Mouse (Mus musculus) brain, embryonic 18.5 days (tissue): ENCODE results near the gene Tctn3.

ENCODE experiments used
- DNase-seq: peaks from one replicate; pipeline ENCODE4 v3.0.0-alpha.2; 2012; ENCODE audit warnings: low read depth, low spot score

Tctn3 gene

DNA sequence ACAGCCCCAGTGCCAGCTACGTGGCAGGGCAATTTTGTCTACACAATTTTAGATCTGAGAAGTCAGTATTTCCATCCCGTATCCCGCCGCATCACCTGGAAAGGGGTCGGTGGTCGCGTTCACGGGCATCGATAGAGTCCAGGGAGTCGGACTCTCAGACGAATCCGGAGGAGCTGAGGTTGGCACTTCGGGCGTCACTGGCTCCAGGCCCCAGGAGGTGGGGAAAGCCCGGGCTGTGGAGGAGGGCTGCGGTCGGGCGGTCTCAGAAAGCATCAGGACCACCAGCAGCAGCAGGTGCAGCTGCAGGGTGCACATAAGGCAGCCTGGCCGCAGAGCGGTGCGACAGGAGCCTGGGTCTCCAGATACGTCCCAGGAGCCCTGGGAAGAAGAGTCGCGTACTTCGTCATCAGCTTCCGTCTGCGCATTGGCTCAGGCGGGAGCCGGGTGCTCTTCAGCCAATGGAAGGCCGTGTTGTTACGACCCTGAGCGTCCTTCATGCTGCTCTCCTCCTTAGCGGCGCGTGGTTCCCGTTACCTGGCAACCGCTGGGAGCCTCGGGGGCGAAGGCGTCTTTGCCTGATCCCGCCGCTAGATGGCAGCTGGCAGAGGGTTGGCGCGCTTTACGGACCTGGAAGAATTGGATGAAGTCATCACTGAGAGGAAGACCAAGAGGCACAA is at the start of gene Tctn3, which contains the start of gene Entpd1:
Gene Tctn3, minus strand, starts transcription at position 404 of the 677 bp plus-strand sequence.
Gene Entpd1, plus strand, starts transcription at position 537 of the 677 bp plus-strand sequence.
- peak; percentile 95 for DNase-seq

DNA sequence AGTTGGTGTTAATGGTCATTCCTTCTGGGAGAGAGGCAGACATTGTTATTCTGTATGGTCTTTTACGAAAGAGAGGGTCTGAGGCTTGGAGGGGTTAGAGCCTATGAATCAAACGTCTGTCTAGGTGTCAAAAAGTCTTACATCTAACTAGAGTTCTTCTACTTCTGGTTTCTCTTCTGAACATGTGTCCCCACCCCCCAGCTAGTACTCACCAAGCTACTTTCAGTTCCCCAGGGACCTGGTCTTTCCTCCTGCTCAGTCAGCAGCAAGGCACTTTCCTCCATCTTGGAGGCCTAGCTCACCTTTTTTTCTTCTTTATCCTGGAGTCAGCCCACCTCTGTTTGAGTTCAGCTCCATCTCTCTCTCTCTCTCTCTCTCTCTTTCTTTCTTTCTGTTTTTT is 49.1 kb upstream of the Tctn3 start:
- no peak for DNase-seq

DNA sequence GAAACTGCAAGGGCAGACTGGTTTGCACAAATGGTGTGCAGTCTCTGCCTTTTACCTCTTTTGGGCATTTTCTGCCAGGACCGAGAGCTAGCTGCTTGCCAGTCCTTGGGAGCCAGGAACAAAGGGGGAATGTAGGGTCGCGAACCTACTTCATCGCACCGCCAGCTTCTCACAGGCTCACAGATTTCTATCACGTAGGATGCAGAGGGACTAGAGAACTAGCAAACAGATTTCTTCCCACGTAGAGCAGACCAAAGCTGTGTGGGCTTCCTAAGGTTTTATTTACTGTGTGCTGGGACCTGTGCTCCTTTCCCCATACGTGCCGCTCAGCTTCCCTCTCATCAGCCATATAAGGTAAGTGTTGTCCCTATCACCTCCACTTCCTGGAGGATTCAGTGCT is 48.5 kb upstream of the Tctn3 start:
- DNase-seq: no peak

DNA sequence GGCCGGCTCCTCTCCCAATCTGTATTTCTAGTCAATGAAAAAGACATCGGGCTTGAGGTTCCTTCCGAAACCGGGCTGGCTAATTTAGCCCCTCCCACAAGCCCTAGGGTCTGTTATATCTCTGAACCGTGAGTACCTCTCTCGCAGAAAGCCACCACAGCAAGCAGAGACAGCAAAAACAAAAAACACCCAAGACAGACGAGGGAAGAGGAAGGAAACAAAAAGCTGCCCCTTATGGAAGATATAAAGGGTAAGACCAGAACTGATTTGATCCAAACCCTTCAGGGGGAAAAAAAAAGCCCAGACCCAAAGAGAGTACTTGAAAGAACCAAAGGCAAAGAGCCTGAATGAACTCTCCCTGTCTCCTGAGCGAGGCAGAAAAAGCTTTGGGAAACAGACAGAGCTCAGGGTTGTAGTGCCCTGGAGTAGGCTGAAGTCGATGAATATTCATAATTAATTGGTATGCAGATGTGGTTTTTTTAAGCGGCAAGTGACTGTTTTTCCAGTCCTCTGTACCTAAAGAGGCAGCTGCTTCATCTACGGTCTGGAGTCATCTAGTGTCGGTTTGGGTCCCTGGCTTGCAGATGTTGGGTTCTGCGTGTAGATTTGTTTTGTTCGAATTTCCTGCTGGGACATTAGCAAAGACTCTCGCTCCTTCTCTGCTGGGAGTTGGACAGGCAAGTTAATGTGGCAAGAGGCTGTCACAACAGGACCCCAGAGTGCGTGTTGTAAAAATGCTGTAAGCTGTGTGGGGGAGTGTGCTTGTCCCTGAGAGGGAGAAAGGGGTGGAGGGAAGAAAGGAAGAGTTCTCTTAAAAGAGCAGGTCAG is 47.8 kb upstream of the Tctn3 start:
- DNase-seq: peak; percentile 16

DNA sequence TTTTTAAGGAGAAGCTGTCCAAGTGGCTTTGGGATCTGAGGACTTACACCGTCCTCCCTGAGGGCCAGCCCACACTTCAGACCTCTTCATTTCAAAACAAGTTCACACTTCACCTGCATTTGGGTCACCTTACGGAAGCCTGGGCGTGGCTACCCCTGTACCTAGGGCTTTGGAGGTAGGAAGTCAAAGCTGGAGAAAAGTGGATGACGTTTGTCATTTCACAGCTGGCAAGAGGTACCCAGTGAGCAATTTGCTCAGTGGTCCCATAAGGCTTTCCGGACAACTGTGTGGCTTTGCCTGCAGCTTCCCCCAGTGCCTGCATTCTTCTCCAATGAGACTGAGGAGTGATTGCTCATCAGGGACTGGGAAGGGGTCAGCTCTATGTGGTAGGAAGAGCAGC is 46.9 kb upstream of the Tctn3 start:
- no peak for DNase-seq

DNA sequence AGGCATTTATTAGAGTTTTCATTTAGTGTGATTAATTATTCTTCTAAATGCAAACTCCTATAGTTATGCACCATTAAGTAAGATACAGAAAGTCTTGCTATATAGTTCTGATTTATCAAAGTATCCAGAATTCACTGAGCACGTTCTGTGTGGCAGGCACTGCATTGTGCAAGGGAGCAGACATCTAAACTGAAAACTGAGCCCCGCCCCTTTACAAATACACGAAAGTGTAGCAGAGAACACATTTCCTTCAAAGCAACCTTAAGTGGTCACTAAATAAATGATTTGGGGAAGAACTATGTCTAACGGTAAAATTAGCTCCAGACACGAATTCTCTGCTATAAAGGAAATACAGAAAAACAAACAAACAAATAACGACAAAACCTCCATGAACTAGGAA is 46.2 kb upstream of the Tctn3 start:
- DNase-seq: no peak

DNA sequence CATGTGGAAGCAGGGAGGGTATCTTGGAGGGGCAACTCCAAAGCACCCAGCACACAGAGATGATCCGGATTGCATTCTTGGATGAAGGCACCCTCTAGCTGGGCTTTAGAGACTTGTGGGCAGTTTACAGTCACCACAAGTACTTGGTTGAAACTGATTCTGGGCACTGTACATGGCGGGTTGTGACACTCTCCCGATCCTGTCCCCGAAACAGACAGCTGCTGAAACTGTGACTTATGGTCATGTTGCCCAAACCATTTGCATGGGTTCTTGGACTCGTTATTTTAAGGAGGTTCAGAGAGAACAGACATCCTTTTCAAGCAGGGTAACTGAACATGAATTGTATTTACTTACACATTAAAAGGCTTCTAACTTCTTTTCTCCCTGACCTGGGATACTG is 44.2 kb upstream of the Tctn3 start:
- no peak for DNase-seq

DNA sequence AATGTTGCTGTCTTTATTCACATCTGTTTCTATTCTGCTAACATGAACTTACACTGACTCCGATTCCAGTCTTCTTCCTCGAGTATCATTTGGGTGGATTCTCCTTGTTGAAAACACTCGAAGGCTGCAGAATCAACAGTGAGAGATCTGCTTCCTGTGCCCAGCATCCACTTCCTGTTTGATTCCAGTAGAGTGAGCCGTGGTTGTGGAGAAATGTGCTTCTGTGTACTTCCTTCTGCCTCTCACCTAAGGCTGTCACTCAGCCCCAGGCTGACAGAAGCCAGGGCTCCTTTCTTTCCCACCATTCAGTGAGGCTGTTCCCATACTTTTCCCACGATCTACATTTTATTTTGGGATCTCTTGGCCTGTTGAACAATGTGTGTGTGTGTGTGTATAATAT is 38.1 kb upstream of the Tctn3 start:
- no peak for DNase-seq

DNA sequence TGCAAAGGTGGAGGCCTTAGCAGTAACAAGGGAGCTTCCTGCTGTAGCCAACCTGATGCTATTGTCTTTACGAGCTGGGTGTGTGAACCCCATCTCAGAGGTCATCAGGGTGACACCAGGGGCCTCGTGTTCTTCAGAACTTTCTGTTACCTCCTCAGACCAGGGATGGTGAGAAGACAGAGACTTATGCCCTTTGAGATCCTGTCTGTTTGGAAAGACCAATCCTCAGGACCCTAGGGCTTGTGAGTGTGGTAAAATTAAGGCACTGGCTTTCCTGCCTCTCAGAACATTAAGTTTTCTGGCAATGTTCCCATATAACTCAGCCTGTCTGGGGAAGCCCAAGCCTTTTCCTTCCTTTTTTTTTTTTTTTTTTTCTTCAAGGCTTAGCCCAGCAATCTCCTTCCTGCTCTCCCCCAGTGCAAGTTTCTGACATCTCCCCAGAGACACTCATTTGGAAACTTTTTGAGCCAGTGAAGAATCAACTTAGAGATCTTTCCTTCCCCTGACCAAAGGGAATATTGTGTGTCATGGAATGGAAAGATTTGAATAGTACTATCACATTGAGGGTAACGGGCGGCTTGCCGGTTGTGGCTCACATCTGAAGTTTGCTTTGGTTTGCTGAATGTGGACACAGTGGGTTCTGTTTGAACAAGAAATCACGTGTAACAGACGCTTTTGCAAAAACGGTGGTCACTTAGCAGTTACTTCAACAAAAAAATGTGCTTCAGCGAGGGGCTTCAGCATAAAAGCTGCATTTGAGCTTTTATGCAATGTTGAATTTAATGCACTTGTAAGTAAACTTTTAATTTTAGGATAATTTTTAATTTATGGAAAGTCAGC is 35.5 kb upstream of the Tctn3 start:
- no peak for DNase-seq

DNA sequence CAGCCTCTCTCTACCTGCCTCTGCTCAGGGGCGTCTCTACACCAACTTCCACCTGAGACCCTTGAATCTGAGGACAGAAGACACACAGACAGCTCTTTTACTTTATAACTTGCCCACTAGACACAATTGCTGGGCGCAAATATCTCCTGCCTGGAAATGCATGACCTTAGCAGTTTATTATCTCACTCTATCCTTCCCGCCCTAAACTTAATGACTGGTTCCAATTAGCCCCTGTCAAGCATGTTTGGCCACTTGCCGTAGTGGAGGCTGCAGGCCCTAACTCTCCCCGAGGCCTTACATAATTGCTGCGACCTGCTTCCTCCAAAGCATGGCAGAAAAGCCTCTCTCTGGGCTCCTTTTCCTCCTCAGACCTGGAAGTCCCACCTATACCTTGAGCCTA is 34.3 kb upstream of the Tctn3 start:
- DNase-seq: no peak

DNA sequence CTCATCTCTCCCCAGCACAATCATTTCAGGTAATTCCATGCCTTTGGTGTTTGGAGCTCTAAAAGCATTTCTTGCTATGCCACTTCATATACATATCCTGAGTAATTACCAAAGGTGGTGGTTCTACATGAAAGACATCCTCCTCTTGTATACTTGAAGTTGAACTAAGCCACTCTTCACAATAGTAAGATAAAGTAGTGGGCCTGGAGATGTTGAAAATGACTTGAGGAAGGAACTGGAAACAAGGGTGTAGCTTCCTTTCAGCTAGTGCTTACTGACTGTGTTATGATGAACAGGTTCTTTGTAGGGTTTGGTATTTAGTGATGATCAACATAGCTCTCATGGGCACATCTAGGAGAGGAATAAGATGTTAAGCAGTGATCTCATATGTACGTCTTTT is 31.8 kb upstream of the Tctn3 start:
- DNase-seq: no peak

DNA sequence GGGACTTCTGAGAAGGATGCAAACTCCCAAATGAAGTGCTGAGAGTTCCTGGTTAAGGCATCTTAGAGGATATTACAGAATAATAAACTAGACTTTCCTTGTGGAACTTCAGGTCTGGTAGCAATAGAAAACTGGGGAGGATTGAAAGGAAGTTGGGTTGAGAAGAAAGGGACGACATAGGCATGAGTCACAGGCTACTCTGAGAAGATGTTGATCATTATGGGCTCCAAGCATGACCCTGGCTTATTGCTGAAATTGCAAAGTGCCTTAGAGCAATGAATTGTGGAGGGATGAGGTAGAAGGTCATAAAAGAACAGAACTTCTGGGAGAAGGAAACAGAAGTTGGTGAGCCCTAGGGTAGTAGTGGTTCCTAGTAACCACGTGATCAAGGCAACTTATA is 28.8 kb upstream of the Tctn3 start:
- DNase-seq: no peak

DNA sequence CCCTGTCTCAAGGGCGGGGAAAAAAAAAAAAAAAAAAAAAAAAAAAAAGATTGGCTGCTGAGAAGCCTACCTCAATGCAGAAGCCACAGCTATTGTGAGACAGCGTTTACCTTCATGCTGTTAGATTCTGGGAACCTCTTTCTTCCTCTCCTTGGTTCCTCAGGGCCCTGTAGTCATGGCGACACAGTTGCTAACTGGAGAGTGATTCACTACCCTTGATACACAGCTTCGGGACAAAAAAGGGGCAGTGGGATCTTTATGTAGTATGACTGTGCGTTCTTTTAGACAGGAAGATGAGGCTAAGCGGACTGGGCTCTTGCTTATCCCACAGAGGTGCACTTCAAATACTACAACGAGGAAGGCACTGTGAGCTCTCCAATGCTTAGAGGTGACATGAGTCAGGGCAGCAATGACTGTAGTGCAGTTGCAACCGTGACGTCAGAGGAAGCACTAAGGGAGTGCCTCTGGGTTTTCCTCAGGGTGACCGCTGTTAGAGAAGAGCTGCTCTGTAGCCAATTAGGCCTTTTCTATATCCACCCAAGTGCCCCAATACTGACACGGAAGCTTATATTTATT is 27.8 kb upstream of the Tctn3 start:
- DNase-seq: no peak

DNA sequence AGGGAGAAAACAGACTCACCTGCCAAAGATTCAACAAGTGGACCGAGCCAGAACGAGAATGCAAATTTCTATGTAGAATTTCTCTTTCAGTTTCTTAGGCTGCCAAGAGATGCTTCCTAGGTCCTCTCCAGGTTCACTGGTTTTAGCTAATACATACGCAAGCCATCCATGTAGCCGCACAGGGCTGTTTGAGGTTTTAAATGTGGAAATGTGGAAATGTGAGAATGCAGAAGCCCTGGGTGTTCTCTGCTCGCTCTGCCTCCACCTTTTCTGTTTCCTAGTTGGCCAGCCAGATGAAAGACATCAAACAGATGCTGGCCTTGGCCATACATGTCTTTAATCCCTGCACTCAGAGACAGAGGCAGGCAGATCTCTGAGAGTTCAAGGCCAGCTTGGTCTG is 26.5 kb upstream of the Tctn3 start:
- DNase-seq: no peak

DNA sequence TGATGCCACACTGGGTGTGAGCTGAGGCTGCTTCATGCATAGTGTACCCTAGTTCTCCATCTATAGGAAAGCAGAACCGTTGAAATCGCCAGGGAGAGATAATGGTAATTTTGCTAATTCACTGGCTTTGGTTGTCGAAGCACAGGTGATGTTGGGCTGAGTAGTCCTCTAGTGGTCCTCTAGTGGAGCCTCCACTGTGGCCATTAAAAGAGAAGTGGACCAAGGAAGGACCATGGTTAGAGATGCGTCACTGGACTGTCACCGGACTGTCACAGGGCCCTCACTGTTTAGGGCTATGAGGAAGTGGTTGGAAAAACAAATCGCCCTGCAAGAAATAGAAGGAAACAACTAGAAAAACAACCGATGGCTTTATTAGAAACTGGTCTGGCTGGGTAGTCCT is 25.6 kb upstream of the Tctn3 start:
- DNase-seq: no peak

DNA sequence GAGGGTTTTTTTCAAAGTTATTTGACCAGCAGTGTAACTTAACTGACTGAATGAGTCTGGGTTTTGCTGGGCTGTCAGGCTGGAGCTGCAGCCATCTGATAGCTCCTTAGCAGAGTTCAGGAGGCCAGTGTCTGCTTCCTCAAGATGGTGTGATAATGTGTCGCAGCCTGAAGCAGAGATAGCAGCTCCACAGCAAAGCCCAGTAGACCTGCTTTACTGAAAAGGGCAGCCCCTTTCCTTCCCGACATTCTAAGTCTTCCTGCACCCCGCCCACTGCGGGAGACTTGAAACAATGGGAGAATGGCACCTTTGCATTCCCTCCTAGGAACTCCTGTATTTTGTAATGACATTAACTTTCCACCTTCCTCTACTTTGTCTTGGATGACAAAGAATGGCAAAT is 25.1 kb upstream of the Tctn3 start:
- no peak for DNase-seq

DNA sequence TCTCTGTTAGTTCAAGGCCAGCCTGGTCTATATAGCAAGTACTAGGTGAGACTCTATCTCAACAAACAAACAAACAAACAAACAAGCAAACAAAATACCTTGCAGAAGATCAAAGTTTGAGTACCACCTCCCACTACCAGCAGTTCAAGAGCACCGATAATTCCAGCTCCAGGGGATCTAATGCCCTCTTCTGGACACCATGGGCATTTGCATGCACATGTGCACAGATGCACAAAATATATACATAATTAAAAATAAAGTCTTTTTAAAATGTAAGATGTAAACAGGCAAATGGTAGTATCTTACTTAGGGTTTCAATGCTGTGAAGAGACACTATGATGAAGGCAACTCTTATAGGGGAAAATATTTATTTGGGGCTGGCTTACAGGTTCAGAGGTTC is 21.1 kb upstream of the Tctn3 start:
- DNase-seq: no peak

DNA sequence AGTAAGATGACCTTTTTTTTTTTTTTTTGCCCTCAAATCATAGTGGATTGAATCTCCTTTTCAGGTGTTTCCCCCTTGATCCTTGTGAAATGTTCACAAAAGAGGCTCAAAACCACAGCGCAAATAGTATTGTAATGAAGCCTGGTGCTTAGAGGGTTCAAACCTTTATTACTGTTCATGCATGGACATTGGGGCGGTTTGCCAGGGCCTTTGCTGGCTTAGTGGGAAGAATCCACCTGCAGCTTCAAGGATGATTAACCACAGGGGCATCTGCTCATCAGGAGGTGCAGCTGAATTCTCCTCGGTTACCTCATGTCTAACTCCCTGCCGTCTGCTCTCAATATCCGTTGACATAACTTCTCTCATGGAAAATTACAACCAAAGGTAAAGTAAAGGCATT is 20.6 kb upstream of the Tctn3 start:
- DNase-seq: no peak

DNA sequence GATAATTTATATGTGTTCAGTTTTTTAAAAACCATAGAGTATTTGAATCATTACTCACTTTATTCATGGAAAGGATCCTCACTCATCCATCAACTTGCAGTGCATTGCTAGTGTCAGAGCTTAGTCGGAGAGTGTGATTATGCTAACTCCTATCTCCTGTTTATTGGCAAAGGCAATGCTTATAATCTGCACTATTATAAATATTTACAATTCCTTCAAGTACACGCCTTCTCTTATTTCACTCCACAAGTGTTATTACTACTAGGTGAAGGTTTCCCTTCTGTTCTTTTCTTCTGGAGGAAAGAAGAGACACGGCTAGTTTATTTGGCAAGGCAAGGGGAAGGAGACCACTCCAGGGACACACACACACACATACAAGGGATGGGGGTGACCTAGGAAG is 20.2 kb upstream of the Tctn3 start:
- DNase-seq: no peak

DNA sequence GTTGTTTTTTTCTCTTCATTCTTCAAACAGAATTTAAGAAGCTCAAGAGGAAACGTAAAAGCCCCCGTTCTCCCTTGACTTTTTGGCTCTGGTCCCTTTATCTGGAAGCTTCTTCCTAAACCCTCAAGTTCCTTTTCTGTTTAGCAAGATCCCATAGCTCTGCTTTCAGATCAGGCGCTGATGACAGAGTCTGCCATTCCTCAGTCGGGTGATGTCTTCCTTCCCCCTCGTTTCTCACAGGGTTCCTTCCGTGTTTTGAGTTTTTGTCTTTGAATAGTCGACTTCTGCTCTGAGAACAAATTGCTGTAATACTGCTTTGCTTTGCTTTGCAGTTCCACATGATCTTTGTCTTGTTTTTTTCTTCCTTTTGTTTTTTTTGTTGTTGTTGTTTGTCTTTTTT is 18.6 kb upstream of the Tctn3 start:
- no peak for DNase-seq

DNA sequence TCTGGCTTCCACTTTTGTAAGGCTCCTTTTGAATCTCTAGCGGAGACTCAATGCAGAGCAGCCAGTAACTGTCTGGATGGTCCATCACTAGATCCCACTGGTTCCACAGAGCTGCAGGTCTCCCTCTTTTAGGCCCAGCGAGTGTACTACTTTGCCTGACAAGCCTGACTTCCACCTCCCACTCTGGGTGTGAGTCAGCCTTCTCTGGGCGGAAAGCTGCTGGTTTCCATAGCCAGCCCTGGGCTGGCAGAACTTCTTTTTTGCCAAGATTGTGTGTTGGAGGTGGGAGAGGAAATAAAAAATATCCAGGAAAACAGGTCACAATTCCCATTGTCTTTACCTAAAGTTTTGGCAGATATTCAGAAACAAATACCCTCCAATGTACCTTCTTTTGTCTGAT is 18.1 kb upstream of the Tctn3 start:
- no peak for DNase-seq

DNA sequence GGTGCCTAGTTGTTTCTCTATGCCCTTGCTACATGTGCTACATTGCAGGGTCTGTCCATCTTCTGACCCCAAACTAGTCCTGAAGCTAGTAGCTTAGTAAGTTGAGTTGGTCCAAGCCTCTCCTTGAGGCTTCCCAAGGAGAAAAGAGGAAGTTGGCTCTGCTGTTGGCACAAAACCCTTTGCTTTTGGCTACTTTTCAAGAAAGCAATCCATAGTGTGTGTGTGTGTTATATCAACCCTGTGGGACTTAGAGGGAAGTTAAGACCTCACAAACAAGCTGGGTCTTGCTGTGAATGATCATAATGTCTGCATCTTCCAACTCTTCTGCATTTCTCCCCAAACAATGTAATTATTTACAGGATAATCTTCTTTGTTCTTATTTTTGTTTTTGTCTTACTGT is 16.9 kb upstream of the Tctn3 start:
- no peak for DNase-seq
